8 mouse cellular contexts compared by ENCODE assay signal in the genomic region with DNA sequence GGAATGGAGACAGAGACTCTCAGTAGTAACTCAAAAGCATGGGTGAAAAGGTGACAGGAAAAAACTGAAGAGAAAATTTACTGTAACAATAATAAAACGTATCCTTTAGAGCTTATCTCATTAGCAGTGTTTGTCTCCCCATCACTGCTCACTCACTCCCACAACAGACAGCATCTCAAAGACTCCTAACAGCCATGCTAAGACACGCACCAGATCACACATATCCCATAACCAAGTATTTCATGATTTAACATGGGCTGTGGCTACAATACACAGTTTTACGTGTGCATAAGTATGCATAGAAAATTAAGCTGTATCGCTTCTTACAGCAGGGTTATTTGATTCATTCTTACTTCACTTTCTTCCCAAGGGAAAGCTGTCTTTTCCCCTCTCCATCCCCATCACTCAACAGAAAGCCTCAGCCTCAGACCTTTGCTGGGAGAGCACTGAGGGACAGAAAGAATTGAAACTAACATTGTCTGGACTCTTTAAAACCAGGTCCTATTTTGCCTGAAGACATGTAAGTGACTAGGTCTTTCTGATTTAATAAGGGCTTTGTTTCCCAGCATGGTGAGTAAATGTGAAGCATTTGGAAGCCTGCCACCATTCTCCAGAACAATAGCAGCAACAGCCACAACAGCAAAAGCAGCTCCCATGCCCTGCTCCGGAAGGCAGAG. TPM values are rescaled to one million over a fixed set of nuclear protein-coding genes. Genes with fewer than 3 reads are reported as not detected.
A peak's percentile ranks its signal among the peaks of the same experiment; 100 is the strongest.
DNase-seq lines count a peak whose midpoint lies in the region; ATAC-seq and TF ChIP-seq lines count a peak whose summit lies in the region.

No protein-coding gene starts in this region.

- 73% methylated on average over 5 of the region's 5 CpGs for WGBS in forebrain, embryonic 10.5 days
- 77% methylated on average over 5 of the region's 5 CpGs for WGBS in liver, postnatal 0 days (ENCODE audit: insufficient replicate concordance)

- no peak overlapping the region for H3K9ac ChIP-seq in liver, postnatal 0 days (replicated peaks)

- no peaks in the 10 kb centered on the region for H3K27me3 ChIP-seq in forebrain, embryonic 10.5 days (ENCODE audit: poor library complexity, severe bottlenecking)
- no peaks in the 10 kb centered on the region for H3K27me3 ChIP-seq in liver, postnatal 0 days (ENCODE audit: insufficient read depth, low read length)

- no peak for TF ChIP-seq CTCF in liver, postnatal 0 days (IDR thresholded peaks at IDR 0.05; ENCODE audit: low read depth)

- peaks cover 4% of the 10 kb centered on the region for H3K36me3 ChIP-seq in forebrain, embryonic 10.5 days (replicated peaks)
- H3K36me3 ChIP-seq in liver, postnatal 0 days (replicated peaks; ENCODE audit: insufficient read depth, low read length), result peaks cover 7% of the 10 kb centered on the region

- no peak overlapping the region; the same call in 1 of the 2 replicates for H3K4me3 ChIP-seq in forebrain, embryonic 10.5 days
- H3K4me3 ChIP-seq in liver, postnatal 0 days (ENCODE audit: low read depth, low read length), result no peak overlapping the region

- H3K27ac ChIP-seq in forebrain, embryonic 10.5 days, result peak overlapping the region; percentile 80
- no peak overlapping the region for H3K27ac ChIP-seq in liver, postnatal 0 days (ENCODE audit: low read depth)

- H3K4me1 ChIP-seq in forebrain, embryonic 10.5 days, result peaks cover 27% of the 10 kb centered on the region
- H3K4me1 ChIP-seq in liver, postnatal 0 days (ENCODE audit: insufficient read depth), result no peaks in the 10 kb centered on the region

- no peak overlapping the region for H3K4me2 ChIP-seq in liver, postnatal 0 days (ENCODE audit: low read depth, low read length)

- peak; percentile 6 for DNase-seq in ovary, adult 18-20 months (ENCODE audit: low spot score)
- DNase-seq in ovary, postnatal 36 days (ENCODE audit: low spot score), result no peak
- DNase-seq in forebrain, embryonic 10.5 days (ENCODE audit: extremely low spot score, low spot score), result no peak
- peak; percentile 53 to 68 for DNase-seq in heart, postnatal 14 days
- DNase-seq in layer of hippocampus, adult 11-12 months (ENCODE audit: low spot score), result peak; percentile 70
- peak; percentile 82 for DNase-seq in lung, postnatal 36 days
- no peak for DNase-seq in urinary bladder, postnatal 36 days (ENCODE audit: low spot score in 2 of 2)
- DNase-seq in liver, postnatal 0 days, result no peak

- TF ChIP-seq EP300 in liver, postnatal 0 days (IDR thresholded peaks at IDR 0.05; ENCODE audit: low read depth), result no peak

- no peak for ATAC-seq in liver, postnatal 0 days

- H3K9me3 ChIP-seq in forebrain, embryonic 10.5 days, result no peaks in the 10 kb centered on the region
- H3K9me3 ChIP-seq in liver, postnatal 0 days (ENCODE audit: low read length), result no peaks in the 10 kb centered on the region

- intact Hi-C loops in heart, postnatal 14 days (cut with DNase I), result loop anchor here (2.0 kb wide), 1 partner anchor 16 kb away; no protein-coding TSS in a partner anchor

RNA-seq across cellular contexts. Expression of gene Fam126a, which starts 37.5 kb away (rescaled TPM):
- 28.1 and 29.0 TPM in 2 replicates for polyA plus RNA-seq in forebrain, embryonic 10.5 days (2016; fragmentation: Nextera tagmentation; extraction: Ambion mirVana)
- total RNA-seq in heart, postnatal 14 days (2021), result 10 to 100 TPM; 46.8 to 59.4 TPM
- polyA plus RNA-seq in liver, postnatal 0 days (2015; fragmentation: Nextera tagmentation; extraction: Ambion mirVana), result 33.4 and 34.5 TPM in 2 replicates

Comparison
In these comparisons a context has a peak if more than half of its experiments do, and no peak if none do; other contexts are left out.
1. DNase-seq: peak in ovary, adult 18-20 months (single experiment), heart, postnatal 14 days (2 of 2), layer of hippocampus, adult 11-12 months (single experiment) and lung, postnatal 36 days (single experiment); none in ovary, postnatal 36 days (single experiment), forebrain, embryonic 10.5 days (single experiment), urinary bladder, postnatal 36 days (0 of 2) and liver, postnatal 0 days (single experiment).